Mouse (Mus musculus) MN1 (cell line): ENCODE data around the gene Zyx.
A peak's percentile ranks its signal among the peaks of the same experiment; 100 is the strongest.

Experiments used
- DNase-seq: peaks from one replicate; pipeline ENCODE4 v3.0.0-alpha.2; 2016; ENCODE audit warnings: low spot score

The Zyx gene

GRCm38 (mm10) chr6:42349426-42350020 is at the start of gene Zyx:
Gene Zyx, plus strand, starts transcription at chr6:42349630.
- peak; percentile 94 for DNase-seq

DNA sequence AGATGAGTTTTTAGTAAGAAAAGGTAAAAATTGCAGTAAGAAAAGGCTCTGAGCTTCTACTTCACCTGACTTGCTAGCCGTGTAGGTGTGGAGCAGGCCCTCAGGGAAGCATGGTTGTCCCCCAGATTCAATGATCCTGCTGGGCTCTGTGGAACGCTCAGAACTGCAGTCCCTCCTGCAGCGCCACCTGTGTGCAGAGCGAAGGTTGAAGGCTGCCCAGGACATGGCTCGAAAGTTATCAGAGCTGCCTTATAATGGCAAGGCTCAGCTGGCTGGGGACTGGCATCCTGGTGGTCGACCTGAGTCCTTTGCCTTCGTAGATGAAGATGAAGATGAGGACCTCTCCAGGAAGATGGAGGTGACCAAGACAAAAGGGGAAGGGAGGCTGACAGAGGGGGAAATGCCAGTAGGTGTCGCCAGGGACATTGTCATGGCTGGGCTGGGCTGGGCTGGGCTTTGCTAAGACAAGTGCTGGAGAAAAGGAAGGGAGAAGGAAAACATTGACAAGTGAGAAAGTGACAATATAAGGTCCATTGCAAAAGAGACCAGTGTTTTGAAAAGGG is 39.5 kb upstream of the Zyx start:
- no peak for DNase-seq

DNA sequence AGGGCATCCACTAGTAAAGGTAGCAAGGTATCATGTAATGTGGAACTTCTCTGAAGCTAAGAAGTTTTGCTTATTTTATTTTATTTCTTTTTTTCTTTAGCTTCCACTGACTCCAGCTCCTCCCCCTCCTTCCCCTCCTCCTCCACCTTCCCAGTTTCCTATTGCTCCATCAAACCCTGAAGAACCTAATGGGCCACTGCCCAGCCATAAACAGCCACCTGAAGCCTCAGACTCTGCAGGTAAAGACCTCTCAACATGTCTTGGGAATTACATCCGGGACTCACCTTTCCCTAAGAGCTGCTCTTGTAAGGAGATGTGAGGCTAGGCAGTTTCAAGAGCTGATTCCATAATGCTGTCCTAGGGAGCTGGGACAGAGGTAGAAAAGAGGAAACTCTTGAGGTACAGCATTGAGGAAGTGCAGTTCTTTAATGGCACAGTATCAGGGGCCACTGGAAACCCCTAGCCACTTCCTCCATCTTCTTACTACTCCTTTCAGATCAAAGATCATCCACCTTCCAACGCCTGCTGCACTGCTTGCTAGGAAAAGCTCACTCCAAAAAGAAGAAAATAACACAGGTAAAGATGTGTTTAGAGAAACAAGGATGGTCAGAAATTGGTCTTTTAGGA is 38.9 kb upstream of the Zyx start:
- no peak for DNase-seq

GRCm38 (mm10) chr6:42318293-42318692 is 31.1 kb upstream of the Zyx start:
- no peak for DNase-seq

- no peak for DNase-seq
Observed at GRCm38 (mm10) chr6:42323371-42324066, 25.9 kb upstream of the Zyx start.

GRCm38 (mm10) chr6:42324067-42324481 is 25.4 kb upstream of the Zyx start:
- peak; percentile 46 for DNase-seq

GRCm38 (mm10) chr6:42324482-42325267 is 24.8 kb upstream of the Zyx start, which contains the start of gene Fam131b:
Gene Fam131b, minus strand, starts transcription at chr6:42324643.
- DNase-seq, result peak; percentile 55

DNA sequence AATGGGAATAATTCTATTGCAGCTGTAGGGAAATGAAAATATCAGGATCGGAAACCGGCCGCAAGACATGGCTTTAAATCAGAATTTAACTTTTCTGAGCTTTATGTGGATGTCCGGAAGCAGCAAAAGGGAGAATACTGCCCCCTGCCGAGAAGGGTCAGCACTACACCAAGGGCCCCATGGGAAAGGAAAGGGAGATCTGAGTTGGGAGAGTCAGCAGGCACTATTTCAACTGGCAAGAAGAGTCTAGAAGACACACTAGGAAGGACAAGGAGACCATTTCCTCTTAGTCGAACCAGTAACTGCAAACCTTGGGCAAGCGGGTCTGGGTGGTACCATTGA is 24.2 kb upstream of the Zyx start:
- peak; percentile 83 for DNase-seq

GRCm38 (mm10) chr6:42326509-42326908 is 22.9 kb upstream of the Zyx start:
- no peak for DNase-seq

- no peak for DNase-seq
Observed at GRCm38 (mm10) chr6:42328757-42329156, 20.7 kb upstream of the Zyx start.

- no peak for DNase-seq
Observed at GRCm38 (mm10) chr6:42330216-42330615, 19.2 kb upstream of the Zyx start.

DNA sequence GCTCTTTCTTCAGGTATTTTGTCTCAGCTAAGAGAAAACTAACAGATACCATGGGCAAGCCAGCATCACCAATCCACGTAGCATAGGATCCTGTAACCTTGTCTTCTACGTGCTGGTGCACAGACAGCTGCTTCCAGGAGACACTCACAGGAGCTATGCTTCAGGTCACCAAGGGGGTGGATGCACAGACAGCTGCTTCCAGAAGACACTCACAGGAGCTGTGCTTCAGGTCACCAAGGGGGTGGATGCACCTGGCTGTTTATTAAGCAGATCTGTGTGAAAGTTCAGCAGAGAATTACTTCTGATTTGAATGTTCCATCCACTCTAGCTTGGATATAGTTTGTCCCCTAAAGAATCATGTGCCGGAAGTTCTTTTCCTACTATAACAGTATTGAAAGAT is 18.5 kb upstream of the Zyx start:
- no peak for DNase-seq

- DNase-seq, result no peak
Observed at GRCm38 (mm10) chr6:42339189-42339588, 10.2 kb upstream of the Zyx start.

GRCm38 (mm10) chr6:42339981-42340380 is 9.4 kb upstream of the Zyx start:
- peak; percentile 26 for DNase-seq

GRCm38 (mm10) chr6:42342171-42342570 is 7.3 kb upstream of the Zyx start:
- DNase-seq, result no peak

- DNase-seq, result no peak
Observed at GRCm38 (mm10) chr6:42343361-42344120, 5.9 kb upstream of the Zyx start.

DNA sequence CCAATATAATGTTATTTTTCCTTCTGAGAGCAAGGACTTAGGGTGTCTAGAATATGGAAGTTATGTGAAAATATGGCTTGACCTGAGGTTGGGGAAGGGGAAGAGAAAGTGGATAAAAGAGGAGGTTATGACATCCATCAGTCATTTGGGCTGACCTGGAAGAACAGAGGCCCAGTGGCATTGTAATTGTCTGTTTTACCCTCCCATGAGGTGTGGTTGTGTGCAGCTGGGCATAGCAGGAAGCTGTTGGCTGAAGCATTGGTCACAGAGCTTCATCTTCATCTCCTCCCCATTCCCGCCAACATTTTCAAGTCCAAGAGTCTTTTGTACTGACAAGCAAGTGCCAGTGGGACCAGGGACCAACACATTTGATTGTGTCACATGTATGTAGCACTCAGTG is 5.2 kb upstream of the Zyx start:
- no peak for DNase-seq

- DNase-seq, result no peak
Observed at GRCm38 (mm10) chr6:42348281-42349005, 987 bp upstream of the Zyx start.

GRCm38 (mm10) chr6:42349006-42349425 is 414 bp upstream of the Zyx start:
- peak; percentile 67 for DNase-seq

DNA sequence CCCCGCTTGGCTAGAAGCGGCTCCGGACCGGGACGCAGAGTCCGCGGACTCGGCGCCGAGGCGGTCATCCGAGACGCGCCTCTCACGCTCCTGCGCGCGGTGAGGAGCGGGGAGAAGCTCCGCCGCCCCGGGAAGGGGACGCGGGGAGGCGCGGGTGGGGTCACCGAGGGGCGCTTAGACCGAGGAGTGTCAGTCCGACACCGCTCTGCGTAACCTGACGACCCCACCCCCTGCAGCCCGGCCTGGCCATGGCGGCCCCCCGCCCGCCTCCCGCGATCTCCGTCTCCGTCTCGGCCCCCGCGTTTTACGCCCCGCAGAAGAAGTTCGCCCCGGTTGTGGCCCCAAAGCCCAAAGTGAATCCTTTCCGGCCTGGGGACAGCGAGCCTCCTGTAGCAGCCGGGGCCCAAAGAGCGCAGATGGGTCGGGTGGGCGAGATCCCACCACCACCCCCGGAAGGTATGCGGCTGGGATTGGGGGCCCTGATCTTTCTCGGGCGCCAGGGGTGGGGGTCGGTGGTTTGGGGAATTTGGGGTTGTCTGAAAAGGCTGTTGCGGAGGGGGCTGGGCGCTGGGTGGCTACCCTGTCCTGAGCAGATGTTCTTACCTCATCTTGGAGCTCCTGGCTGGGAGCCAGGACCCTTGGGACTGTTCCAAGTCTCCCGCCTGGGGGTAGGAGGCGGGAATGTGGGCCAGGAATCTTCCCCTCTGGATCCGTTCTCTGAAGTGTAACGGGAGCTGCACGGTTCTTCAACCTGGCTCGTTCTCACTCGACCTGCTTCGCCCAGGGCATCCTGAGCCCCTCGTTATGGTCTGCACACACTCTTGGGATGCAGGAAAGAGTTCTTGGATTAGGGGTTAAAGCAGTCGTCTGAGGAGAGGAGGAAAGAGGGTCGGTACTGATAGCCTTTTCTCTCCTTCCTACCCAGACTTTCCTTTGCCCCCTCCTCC is 864 bp downstream of the Zyx start:
- peak; percentile 85 for DNase-seq
